Mouse (Mus musculus): ENCODE measurements around the gene Tpk1.
A peak's percentile ranks its signal among the peaks of the same experiment; 100 is the strongest.

The Tpk1 gene

DNA sequence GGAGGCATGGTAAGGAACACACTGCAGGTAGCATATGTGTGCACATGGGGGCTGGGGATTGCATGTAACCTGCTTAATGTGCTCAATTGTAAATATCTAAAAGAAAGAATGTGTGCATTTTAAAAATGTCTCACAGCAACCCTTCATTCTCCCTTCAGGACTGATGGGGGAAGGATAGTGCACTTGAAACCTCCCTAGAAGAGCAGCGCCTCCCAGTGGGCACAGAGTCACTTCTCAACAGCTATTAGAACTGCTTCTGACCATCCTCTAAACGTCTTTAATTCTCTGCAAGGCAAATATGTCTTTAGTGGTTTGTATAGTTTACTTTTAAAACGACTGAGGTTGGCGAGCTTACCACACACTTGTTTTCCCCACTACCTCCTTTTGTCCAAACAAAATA is 241.1 kb downstream of the Tpk1 start:
- DNase-seq, result no peak

DNA sequence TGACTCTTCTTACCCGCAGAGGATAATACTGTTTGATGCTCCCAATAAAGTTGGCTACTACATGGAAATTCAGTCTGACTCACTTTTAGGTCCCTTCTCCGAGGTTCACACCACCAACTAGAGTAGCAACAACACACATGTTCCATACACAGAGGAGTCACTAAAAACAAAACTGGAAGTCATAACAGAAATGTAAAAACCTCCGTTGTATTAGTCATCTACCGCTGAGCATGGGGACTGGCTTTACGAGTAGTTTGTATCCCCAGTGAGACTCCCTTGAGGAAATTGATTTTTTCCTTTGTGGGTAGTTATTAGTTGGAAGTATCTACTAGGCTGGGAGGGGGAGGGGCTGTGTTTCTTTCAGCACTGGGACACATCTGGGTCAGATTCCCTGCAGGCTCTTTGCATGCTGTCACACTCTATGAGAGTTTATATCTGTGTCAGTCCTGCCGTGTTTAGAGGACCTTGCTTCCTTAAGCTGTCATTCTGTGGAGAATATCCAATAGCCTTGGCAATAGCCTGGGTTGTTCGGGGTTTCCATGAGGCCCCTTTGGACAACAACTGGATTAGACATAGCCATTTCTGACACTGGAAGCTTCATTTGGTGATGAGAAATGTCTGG is 245.6 kb downstream of the Tpk1 start:
- peak; percentile 6 for DNase-seq

DNA sequence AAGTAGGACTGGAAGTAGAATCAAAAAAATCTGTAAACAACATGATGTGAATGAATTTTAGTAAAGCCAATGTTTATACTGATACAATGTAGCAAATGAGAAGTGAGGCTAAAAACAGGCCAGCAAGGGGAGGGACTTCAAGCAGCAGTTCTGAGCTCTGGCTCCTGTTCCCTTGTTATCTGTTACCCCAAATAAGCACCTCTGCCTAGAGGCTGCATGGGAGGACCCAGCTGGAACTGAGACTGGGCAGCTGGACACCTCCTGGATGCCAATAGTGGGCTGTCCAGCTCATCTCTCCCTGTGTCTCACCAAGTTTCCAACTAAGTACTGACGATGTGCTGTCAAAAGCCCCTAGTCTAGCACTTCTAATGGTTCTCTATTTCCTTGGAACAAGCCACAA is 257.1 kb downstream of the Tpk1 start:
- DNase-seq, result no peak

DNA sequence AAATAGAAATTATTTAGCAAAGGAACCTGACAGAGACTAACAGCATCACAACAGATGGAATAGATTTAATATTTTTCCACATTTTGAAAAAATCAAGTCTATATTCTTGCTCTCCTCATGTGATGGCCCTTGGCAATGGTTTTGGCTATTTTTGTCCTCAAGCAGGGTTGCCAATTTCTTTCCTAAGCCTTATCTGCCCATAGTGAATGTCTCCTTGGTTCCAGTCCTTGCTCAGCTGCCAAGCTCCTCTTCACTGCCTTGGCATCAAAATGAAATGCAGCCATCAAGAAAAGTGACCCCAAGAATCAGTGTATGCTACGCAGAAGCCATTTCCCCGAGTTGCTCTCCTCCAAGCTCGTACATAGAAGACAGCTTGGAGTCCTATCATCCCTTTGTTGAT is 263.0 kb downstream of the Tpk1 start:
- no peak for DNase-seq

DNA sequence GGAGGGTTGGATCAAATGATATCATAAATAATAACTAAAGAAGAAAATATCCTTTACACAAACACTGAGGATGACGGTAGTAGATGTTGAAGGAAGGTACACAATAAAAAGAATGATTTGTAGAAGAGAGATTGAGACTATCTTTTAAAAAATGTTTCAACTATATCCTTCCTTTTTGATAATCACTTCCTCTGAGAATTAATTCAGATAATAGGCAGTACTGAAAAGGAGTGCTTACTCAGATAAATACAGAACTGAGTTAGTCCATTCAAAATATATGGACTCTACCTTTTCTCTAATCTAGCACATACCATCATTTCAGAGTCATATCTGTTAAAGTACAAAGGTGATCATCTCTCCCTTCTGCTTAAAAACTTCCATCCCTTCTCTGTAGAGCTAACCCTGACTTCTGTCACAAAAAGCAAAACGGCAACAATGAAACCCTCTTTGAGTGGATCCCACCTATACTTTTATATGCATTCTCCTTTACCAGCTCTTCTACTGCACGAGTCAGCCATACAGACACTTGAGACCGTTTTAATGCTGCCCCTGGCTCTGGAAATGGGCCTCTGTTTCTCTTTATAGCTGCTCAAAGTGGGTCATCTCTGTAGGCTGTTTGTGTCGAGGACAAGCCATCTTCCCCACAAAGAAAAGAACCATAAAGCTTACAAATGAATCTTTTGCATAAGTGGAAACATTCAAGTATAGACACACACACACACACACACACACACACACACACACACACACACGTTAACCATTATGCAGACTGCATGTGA is 263.7 kb downstream of the Tpk1 start:
- DNase-seq, result no peak

DNA sequence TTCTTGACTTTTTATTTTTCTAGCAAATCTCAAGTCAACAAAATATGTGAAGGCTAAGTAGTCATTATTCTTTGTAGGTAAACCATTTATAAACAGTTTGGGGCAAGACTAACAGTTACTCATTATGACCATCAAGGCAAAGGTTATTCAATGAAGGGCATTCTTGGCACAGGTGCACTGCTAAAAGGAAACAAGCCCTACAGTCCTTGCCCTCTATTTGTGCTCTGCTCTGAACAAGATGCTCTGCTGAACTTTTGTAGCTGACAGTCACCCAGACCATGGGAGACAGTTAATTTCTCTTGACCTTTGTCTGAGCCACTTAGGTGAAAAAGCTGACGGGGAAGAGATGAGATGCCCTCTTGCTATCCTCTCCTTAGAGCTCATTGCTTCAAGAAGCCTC is 269.7 kb downstream of the Tpk1 start:
- no peak for DNase-seq

DNA sequence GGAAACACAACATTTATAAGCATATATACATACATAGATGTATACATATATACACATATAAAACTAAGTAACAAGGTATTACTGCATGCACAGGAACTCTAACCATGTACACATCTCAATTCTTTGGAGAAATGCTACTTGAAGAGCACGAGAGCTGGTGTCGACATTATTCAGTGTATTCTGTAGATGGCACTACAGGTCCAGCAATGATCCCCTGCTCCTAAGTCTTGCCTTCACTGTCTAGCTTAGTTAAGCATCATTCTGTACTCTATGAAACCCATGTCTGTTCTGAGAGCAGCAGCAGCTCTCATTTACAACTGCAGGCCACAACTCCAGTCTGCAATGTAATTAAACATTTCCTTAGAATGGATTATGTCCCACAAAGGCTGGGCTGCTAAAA is 270.5 kb downstream of the Tpk1 start:
- peak; percentile 9 for DNase-seq

DNA sequence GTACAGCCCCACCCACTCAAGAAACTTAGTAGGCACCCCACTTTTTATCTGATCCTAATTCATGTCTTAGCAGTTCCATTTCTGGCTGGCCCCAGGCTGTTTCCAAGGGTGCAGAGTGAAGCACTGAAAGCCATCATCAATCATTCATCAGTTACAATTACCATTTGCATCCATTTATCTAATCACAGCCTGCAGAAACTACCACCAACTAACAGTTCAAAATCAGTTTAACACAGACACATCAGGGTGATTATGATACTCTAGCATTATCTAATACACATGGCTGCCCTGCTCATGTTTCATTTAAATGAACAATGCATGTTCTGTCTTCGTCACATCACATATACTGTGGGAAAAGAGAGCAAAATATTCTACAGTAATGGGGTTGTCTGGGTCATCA is 274.7 kb downstream of the Tpk1 start:
- DNase-seq, result no peak

DNA sequence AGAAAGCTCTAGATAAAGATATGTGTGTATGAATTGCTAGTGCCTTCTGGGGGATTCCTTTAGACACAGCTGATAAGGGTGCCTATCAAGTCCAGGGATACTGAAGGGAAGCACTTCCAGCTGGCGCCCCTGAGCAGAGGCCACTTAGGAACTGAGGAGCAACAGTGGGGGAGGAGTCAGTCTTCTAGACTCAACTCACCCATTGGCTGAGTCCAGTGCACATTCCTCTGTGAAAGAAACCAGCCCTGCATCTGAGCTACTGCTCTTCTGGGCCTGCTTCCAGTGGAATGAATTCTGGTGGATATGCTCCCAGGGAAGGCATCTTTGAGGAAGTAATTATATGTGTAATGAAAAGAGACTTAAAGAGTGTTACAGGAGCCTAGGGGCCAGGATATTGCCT is 278.8 kb downstream of the Tpk1 start:
- DNase-seq, result no peak

DNA sequence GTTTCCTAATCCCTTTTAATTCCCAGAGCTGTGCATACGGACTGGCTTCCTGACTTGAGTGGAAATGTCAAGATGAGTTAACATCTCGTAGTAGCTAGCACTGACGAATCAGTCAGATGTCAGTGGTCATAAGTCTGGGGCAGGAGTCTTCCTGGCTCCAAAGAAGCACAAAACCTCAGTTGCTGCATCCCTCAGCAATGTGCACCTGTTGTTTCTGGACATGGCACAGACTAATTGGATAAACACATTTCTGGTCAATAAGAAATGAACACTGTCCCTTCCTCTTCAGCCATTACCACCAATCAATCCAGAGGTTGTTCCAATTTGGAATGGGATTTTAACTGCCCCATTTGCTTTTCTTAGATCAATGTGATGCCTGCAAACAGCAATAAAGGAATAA is 281.2 kb downstream of the Tpk1 start:
- no peak for DNase-seq

DNA sequence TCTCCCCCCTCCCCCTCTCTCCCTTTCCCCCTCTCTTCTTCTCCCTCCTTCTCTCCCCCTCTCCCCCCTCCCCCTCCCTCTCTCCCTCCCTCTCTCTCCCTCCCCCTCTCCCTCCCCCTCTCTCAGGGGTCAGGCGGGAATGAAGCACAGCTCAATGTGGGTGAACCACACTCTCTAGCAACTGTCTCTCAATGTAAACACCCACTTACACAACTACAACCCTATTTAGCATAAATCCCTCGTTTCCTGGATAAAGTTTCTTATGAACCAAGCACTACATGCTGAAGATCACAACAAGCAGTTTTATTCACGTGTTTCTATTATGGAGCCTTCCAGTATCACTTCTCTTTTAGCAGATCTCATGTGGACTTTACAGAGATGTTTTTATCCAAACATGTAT is 281.8 kb downstream of the Tpk1 start:
- DNase-seq, result no peak

DNA sequence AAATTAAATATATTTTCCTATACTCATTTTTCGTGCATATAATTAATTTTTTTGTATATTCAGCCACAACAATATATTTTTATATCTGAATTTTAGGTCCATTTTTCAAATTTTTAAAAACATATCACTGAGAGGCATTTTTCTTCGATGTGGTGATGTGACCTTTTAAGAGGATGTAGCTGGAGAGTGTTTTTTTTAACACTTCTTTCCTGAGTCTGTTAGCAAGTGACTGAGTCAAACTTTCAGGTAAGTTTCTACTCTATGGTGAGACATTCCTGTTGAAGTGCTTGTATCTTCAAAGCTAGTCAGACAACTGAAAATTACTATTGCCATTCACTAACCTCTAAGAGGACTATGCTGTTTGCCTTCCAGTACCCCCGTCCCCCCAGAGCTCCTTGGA is 283.3 kb downstream of the Tpk1 start:
- DNase-seq, result no peak

DNA sequence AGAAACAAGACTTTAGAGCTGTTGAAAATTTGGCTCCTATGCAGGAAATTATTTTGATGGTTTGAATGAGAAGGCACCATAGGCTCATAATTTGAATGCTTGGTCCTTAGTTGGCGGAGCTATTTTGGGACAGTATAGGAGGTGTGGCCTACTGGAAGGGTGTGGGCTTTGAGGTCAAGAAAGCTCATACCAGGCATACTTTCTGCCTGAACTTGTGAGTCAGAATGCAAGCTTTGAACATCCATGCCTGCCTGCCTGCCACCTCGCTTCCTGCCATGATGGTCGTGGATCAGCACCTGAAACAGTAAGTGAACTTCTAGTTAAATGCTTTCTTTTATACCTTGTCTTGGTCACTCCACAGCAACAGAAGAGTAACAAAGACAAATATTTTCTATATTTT is 283.8 kb downstream of the Tpk1 start:
- no peak for DNase-seq

DNA sequence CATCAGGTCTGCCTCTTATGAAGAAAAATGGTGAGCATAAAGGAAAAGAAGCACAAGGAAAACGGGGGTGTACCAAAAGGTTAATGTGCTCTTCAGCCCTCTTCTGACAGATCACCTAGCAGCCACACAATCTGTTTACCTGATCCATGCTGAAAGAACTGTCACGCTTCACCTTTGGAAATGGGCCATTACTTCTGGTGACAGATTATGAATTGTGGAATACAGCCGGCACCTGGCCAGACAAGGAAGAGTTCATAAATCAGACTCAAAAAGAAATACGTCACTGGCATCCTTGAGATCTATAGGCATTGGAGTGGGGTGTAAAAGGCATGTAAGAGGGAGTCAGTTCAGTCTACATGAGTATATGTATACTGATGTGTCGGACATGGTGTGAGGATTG is 292.9 kb downstream of the Tpk1 start:
- no peak for DNase-seq

DNA sequence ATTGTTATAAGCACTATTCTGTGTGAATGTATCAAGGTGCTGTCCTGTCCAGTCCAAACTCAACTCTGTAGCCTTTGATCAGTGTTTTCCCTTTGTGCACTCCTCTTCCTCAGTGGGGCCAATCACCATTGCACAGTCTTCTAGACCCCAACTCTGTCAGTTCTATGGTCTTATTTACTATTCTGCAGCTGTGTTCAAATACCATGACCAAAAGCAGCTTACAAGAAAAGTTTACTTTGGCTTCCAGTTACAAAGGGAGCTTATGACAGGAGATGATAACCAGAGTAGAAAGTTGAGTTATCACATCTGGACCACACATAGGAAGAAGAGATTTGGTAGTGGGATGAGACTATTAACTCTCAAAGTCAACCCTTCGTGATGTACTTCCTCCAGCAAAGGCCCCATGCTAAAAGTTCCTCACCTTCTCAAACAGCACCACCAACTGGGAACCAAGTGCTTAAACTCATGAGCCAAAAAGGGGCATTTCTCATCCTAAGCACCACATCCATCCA is 298.6 kb downstream of the Tpk1 start:
- DNase-seq, result no peak

DNA sequence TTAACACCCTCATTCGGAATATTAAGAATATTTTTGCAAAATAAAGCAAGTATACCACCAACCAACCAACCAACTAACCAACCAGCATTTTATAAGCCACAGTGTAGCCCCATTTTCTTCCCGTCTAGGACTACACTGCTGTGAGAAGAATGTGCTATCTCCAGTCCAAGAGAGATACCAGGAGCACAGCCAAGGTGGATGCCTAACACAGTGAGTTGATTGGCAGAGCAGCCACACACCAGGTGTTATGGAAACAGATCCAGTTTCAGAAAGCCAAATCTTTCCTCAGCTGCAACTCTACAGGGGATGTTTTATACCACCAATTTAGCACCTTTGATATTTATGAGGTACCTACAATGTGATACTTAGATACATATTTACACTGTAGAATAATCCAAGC is 299.1 kb downstream of the Tpk1 start:
- DNase-seq, result no peak

DNA sequence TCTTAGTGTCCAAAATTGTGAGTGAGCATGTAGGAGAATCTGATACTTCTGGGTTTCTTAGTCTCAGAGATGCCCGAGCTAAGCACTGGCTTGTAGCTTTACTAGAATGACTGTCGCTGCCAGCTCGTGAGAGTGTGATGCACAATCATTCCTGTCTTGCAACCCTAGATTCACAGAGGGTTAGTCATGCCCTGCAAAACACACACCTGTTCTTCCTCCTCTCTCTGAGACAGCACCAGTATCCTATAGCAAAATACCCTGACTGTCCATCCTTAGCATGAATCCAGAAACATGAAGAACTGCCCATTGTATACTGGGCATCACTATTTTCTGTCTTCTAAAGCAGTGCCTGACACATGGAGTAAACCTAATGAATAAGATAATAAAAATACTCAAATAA is 302.2 kb downstream of the Tpk1 start:
- no peak for DNase-seq

DNA sequence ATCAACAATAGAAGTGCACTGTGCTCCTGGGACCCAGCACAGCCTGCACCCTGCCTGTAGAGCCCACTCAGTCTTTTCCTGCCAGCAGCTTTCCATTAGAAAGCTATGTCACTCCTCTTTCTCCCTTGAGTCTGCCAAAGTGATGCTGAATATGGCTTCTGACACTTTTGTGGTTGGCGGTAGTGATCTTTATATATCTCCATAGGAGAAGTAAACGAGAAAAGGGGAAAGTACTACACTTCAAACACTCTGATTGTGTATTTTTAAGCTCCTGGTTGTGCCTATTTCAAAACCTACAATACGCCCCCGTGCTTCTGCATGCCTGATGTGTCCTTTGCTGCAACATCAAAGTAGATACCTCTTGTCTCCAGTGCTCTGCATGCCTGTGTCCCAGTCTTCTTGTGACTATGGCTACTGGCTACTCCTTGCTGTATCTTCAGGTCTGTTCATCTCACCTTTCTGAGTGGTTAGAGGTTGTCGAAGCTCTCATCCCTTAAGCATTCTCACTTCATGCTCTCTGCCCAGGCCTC is 302.7 kb downstream of the Tpk1 start:
- DNase-seq, result no peak

DNA sequence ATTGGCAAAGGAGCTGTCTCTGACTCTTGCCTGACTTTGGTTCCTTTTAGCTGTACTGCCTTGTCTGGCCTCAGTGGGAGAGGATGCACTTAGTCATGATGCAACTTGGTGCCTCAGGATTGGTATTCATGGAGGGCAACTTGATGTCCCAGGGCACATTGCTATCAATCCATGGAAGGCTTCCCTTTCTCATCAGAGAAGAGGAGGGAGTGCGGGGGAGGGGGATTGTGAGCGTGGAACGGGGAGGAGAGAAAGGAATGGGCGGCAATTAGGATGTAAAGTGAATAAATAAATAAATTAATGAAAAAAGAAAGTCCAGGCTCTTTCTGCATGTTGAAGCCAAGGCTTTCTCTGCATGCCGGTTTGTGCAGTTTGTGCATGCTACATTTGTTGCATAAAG is 304.8 kb downstream of the Tpk1 start:
- DNase-seq, result no peak

DNA sequence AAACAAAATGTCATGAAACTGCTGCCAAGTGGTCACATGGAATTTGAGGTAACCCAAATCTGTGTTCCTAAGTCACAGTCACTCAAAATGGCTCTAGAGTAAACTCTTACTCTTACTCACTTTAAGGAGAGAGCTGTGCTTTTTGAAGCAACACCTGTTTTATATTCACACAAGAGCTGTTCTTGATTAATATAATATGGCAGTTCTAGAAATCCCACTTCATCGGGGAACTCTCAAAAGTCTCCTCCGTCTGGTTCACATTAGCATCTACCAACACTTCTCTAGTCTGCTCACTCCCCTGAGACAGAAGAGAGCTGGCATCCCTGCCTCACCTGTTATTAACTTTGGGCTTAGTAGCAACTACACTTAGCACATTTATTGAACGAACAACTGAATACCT is 305.9 kb downstream of the Tpk1 start:
- DNase-seq, result no peak

DNA sequence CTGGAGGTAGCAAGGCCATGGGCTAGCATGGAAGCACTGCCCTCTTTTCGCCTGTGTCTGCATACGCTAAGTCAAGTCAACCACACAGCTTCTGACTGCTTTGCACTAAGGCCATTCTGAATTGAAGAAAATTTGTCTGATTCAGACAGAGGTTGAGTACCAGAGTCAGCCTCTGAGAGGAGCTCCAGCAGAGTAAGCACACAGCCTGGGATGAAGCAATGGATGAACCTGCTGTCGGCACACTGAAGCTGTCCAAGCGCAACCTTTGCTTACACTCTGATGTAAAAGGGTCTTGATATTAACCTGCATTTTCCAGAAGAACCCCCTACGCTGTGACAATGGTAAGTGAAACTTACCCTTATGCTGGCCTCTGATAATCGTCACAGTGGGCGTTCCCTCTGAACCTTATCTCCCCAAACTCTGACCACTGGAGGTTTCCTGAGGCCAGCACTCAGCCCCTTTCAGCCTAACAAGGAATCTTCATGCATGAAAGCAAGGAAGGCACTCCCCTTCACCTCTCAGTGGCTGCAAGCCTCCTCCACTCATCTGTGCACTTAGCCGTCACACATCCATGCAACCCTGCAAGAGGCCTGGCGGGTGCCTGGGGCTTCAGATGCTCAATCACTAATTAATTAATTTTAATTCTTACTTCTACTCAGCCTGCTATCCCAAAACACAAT is 311.4 kb downstream of the Tpk1 start:
- no peak for DNase-seq

DNA sequence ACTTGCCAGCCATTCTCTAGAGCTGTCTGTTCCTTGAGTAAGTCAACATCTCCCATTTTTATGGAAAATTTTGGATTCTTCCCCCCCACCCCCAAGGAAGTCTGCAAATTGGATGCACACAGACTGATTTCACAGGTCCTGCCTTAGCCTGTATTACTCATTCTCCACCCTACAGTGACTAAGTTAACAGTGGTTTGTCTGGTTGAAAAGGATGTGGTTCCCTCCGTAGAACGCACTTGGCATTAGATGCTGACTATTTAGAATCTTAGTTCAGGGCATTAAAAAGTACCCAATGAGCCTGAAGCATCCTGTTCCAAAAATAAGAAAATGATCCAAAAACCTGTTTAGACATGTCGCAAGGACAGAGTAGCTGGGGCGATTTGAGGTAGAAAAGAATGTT is 312.6 kb downstream of the Tpk1 start:
- no peak for DNase-seq

DNA sequence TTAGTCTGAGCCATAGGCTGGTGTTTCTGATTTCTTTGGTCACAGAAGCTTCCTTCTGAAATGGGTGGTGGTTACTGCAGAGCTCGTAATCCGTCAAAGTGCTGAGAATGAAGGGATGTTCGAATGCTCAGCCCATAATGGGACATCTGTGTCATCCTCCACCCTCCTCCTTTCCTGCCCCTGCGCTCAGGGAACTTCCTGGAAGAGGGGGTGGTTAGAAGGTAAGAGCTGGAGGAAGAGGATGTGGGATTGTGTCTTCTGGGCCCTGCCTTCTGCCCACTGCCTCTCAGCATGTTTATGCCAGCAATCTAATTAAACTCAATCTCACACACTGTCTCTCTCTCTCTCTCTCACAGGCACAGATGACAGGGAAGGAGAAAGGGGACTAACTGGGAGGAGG is 317.0 kb downstream of the Tpk1 start:
- no peak for DNase-seq

DNA sequence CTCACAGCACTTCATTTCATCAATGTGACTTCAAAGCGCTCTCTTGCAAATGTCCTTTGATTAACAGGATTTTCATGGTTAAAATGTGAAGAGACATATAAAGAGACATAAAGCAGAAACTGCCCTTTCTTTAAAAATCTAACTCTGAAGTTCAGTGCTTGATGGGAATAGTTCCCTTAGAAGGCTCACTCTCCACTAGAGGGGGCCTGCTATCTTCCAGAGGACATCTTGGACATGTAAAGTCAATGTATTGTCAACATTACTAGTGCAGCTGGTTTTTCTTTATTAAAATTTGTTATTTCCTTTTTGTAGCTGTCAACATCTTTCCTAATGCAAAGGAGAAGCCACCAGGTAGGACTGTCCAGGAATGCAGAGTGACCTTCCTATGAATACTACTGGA is 318.4 kb downstream of the Tpk1 start:
- DNase-seq, result no peak
